Mouse (Mus musculus): ENCODE measurements around the gene Cacna2d4. TPM values are rescaled to one million over a fixed set of nuclear protein-coding genes. Genes with fewer than 3 reads are reported as not detected.

The Cacna2d4 gene
- polyA plus RNA-seq, 1 experiment from 2014 or later: 0.19 TPM

- Histone ChIP-seq H3K27ac (no peak overlapping the region), H3K4me1 (no peaks in the 10 kb centered on the region), H3K27me3 (no peaks in the 10 kb centered on the region), H3K4me3 (no peak overlapping the region), H3K36me3 (no peaks in the 10 kb centered on the region), H3K9me3 (no peaks in the 10 kb centered on the region), H3K9ac (no peak overlapping the region), H3K4me2 (no peak overlapping the region)
- 71% methylated on average over 1 of the region's 1 CpGs for WGBS
- no peak for ATAC-seq (ENCODE audit: borderline replicate concordance, extremely low read depth, low FRiP score, low TSS enrichment)
These were observed 142.3 kb downstream of the Cacna2d4 start for GRCm38 (mm10) chr6:119378631-119379030.

GRCm38 (mm10) chr6:119385668-119386067 lies 149.3 kb downstream of the Cacna2d4 start:
- Histone ChIP-seq H3K4me3 (no peak overlapping the region), H3K9ac (no peak overlapping the region), H3K4me2 (no peak overlapping the region), H3K27ac (no peak overlapping the region), H3K9me3 (no peaks in the 10 kb centered on the region), H3K36me3 (no peaks in the 10 kb centered on the region), H3K27me3 (no peaks in the 10 kb centered on the region), H3K4me1 (peaks cover 13% of the 10 kb centered on the region)
- 81% methylated on average over 1 of the region's 1 CpGs for WGBS
- no peak for ATAC-seq (ENCODE audit: borderline replicate concordance, extremely low read depth, low FRiP score, low TSS enrichment)

- 84% methylated on average over 4 of the region's 4 CpGs for WGBS
- H3K4me2 ChIP-seq: 0 out of 2 replicates have a peak overlapping the region, but pooled peaks have one; percentile 66
These were observed 150.1 kb downstream of the Cacna2d4 start for GRCm38 (mm10) chr6:119386421-119386820.

GRCm38 (mm10) chr6:119386821-119387220 lies 150.5 kb downstream of the Cacna2d4 start:
- H3K4me2 ChIP-seq: peak overlapping the region; percentile 66
- H3K4me1 ChIP-seq: peaks cover 13% of the 10 kb centered on the region
- no peaks in the 10 kb centered on the region for H3K36me3 ChIP-seq
- H3K4me3 ChIP-seq: peak overlapping the region; percentile 85; the same call in 1 of the 2 replicates
- 81% methylated on average over 1 of the region's 1 CpGs for WGBS
- H3K27me3 ChIP-seq: no peaks in the 10 kb centered on the region
- no peak for ATAC-seq (ENCODE audit: borderline replicate concordance, extremely low read depth, low FRiP score, low TSS enrichment)
- H3K27ac ChIP-seq: no peak overlapping the region
- H3K9me3 ChIP-seq: no peaks in the 10 kb centered on the region
- H3K9ac ChIP-seq: no peak overlapping the region

More at GRCm38 (mm10) chr6:119386421-119386820, 150.1 kb downstream of the Cacna2d4 start:
- Histone ChIP-seq H3K4me3 (no peak overlapping the region), H3K9ac (no peak overlapping the region), H3K27me3 (no peaks in the 10 kb centered on the region), H3K4me1 (peaks cover 13% of the 10 kb centered on the region), H3K36me3 (no peaks in the 10 kb centered on the region), H3K9me3 (no peaks in the 10 kb centered on the region), H3K27ac (no peak overlapping the region)
- ATAC-seq (ENCODE audit: borderline replicate concordance, extremely low read depth, low FRiP score, low TSS enrichment): no peak

- WGBS: under 1% methylated on average over 43 of the region's 76 CpGs
- peak overlapping the region; percentile 87 for H3K9ac ChIP-seq
- peak overlapping the region; percentile 88 for H3K27ac ChIP-seq
- peak overlapping the region; percentile 85 for H3K4me3 ChIP-seq
- peak; percentile 79 for ATAC-seq (ENCODE audit: borderline replicate concordance, extremely low read depth, low FRiP score, low TSS enrichment)
- H3K27me3 ChIP-seq: no peaks in the 10 kb centered on the region
- H3K4me1 ChIP-seq: peaks cover 13% of the 10 kb centered on the region
- H3K4me2 ChIP-seq: peak overlapping the region; percentile 66
- no peaks in the 10 kb centered on the region for H3K9me3 ChIP-seq
- H3K36me3 ChIP-seq: no peaks in the 10 kb centered on the region
These were observed 151.7 kb downstream of the Cacna2d4 start for GRCm38 (mm10) chr6:119387801-119388649.

- Histone ChIP-seq H3K27me3 (no peaks in the 10 kb centered on the region), H3K36me3 (no peaks in the 10 kb centered on the region), H3K27ac (peak overlapping the region; percentile 88), H3K9me3 (no peaks in the 10 kb centered on the region), H3K4me2 (peak overlapping the region; percentile 54), H3K4me3 (peak overlapping the region; percentile 85), H3K4me1 (peaks cover 13% of the 10 kb centered on the region), H3K9ac (peak overlapping the region; percentile 87)
- peak; percentile 100 for ATAC-seq (ENCODE audit: borderline replicate concordance, extremely low read depth, low FRiP score, low TSS enrichment)
- WGBS: under 1% methylated on average over 36 of the region's 53 CpGs
These were observed 152.3 kb downstream of the Cacna2d4 start for GRCm38 (mm10) chr6:119388650-119389012.

- peaks cover 13% of the 10 kb centered on the region for H3K4me1 ChIP-seq
- H3K36me3 ChIP-seq: no peaks in the 10 kb centered on the region
- H3K4me2 ChIP-seq: peak overlapping the region; percentile 54
- H3K27me3 ChIP-seq: no peaks in the 10 kb centered on the region
- WGBS: 17% methylated on average over 10 of the region's 10 CpGs
- no peaks in the 10 kb centered on the region for H3K9me3 ChIP-seq
- peak overlapping the region; percentile 85 for H3K4me3 ChIP-seq
- H3K9ac ChIP-seq: peak overlapping the region; percentile 52
- no peak for ATAC-seq (ENCODE audit: borderline replicate concordance, extremely low read depth, low FRiP score, low TSS enrichment)
- H3K27ac ChIP-seq: peak overlapping the region; percentile 49
These were observed 152.8 kb downstream of the Cacna2d4 start for GRCm38 (mm10) chr6:119389089-119389488.

- peaks cover 17% of the 10 kb centered on the region for H3K4me1 ChIP-seq
- H3K9ac ChIP-seq: no peak overlapping the region
- no peak overlapping the region for H3K27ac ChIP-seq
- H3K36me3 ChIP-seq: no peaks in the 10 kb centered on the region
- H3K27me3 ChIP-seq: no peaks in the 10 kb centered on the region
- no peak overlapping the region for H3K4me2 ChIP-seq
- no peaks in the 10 kb centered on the region for H3K9me3 ChIP-seq
- 85% methylated on average over 4 of the region's 4 CpGs for WGBS
- ATAC-seq (ENCODE audit: borderline replicate concordance, extremely low read depth, low FRiP score, low TSS enrichment): no peak
- H3K4me3 ChIP-seq: no peak overlapping the region
These were observed 154.4 kb downstream of the Cacna2d4 start for GRCm38 (mm10) chr6:119390728-119391127.

- H3K4me1 ChIP-seq: peaks cover 15% of the 10 kb centered on the region; the same call in 1 of the 2 replicates
- WGBS: 55% methylated on average over 9 of the region's 9 CpGs
- H3K27me3 ChIP-seq: no peaks in the 10 kb centered on the region
- no peak for ATAC-seq (ENCODE audit: borderline replicate concordance, extremely low read depth, low FRiP score, low TSS enrichment)
- no peaks in the 10 kb centered on the region for H3K9me3 ChIP-seq
- no peaks in the 10 kb centered on the region for H3K36me3 ChIP-seq
- H3K27ac ChIP-seq: no peak overlapping the region
- H3K4me3 ChIP-seq: no peak overlapping the region
- H3K9ac ChIP-seq: no peak overlapping the region
- H3K4me2 ChIP-seq: no peak overlapping the region
These were observed 156.5 kb downstream of the Cacna2d4 start for GRCm38 (mm10) chr6:119392836-119393235.

GRCm38 (mm10) chr6:119395421-119396308 lies 159.3 kb downstream of the Cacna2d4 start:
- no peak overlapping the region for H3K27ac ChIP-seq
- H3K4me2 ChIP-seq: no peak overlapping the region
- no peaks in the 10 kb centered on the region for H3K36me3 ChIP-seq
- no peak for ATAC-seq (ENCODE audit: borderline replicate concordance, extremely low read depth, low FRiP score, low TSS enrichment)
- peaks cover 8% of the 10 kb centered on the region; the same call in 1 of the 2 replicates for H3K4me1 ChIP-seq
- H3K9me3 ChIP-seq: no peaks in the 10 kb centered on the region
- no peak overlapping the region for H3K4me3 ChIP-seq
- 59% methylated on average over 14 of the region's 14 CpGs for WGBS
- H3K9ac ChIP-seq: no peak overlapping the region
- H3K27me3 ChIP-seq: no peaks in the 10 kb centered on the region

- Histone ChIP-seq H3K9ac (no peak overlapping the region), H3K9me3 (no peaks in the 10 kb centered on the region), H3K4me2 (no peak overlapping the region), H3K4me3 (no peak overlapping the region), H3K27me3 (no peaks in the 10 kb centered on the region), H3K4me1 (peaks cover 8% of the 10 kb centered on the region; the same call in 1 of the 2 replicates), H3K36me3 (no peaks in the 10 kb centered on the region), H3K27ac (no peak overlapping the region)
- WGBS: 30% methylated on average over 5 of the region's 5 CpGs
- peak; percentile 80; the same call in 1 of the 2 replicates for ATAC-seq (ENCODE audit: borderline replicate concordance, extremely low read depth, low FRiP score, low TSS enrichment)
These were observed 159.9 kb downstream of the Cacna2d4 start for GRCm38 (mm10) chr6:119396309-119396634.
